Mouse (Mus musculus) testis, adult 2 months (tissue): ENCODE measurements around the gene Golt1a.

Experiments
- CTCF ChIP-seq: fragments of 200-500 bp; IDR thresholded peaks from 2 replicates; pipeline ENCODE4 v1.5.1; 2012; ENCODE audit warnings: low read depth, mild to moderate bottlenecking, inconsistent platforms, low read length, moderate library complexity; ENCODE audit not compliant: control insufficient read depth, insufficient read depth, insufficient replicate concordance
- POLR2A ChIP-seq: fragments of 200-500 bp; IDR thresholded peaks from 2 replicates; pipeline ENCODE4 v1.6.1; 2012; ENCODE audit warnings: low read depth, mild to moderate bottlenecking, inconsistent platforms, low read length, moderate library complexity; ENCODE audit not compliant: control insufficient read depth

GRCm38 (mm10) chr1:133328896-133329637, 19.5 kb downstream of the Golt1a start:
- TF ChIP-seq CTCF, result no peak
- no peak for TF ChIP-seq POLR2A
